ENCODE assay signal across 30 mouse cellular contexts in the genomic region with DNA sequence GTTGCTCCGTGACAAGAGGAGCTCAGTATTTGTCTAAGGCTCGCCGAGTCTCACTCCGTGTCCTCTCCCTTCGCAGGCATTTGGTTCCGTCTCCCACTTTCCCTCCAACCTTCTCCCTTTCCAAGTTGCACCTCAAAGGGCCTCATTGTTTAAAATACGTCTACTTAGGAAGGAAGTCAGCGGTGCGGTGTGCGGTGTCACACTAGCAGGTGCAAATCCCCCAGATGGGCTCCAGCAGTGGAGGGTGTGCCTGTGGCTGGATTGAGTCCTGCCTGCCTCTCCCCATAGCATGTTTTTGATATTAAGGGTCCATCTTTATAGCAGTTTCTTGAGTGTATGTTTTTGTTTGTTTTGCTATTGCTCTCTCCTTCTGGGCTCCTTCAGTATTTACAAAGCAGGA. TPM values are rescaled to one million over a fixed set of nuclear protein-coding genes. Genes with fewer than 3 reads are reported as not detected.
DNase-seq lines count a peak whose midpoint lies in the region; ATAC-seq lines count a peak whose summit lies in the region.
"Had no signal": no experiment of that assay in that cellular context is flagged by ENCODE, and none has a peak within 500 bp of the region (broad histone marks: within the 10 kb centered on the region; RNA-seq: fewer than 3 reads in every experiment).

No protein-coding gene starts in this region.

- no peak overlapping the region for H3K4me3 ChIP-seq in lung, embryonic 16.5 days (ENCODE audit: low read length)
- H3K4me3 ChIP-seq: embryonic facial prominence, embryonic 12.5 days; hindbrain, embryonic 13.5 days; liver, embryonic 12.5 days; myocyte; neural tube, embryonic 12.5 days had no signal

- peaks cover 52% of the 10 kb centered on the region for H3K4me1 ChIP-seq in lung, embryonic 16.5 days (replicated peaks; ENCODE audit: control insufficient read depth, insufficient read depth, low read length)

- H3K9ac ChIP-seq in lung, embryonic 16.5 days (ENCODE audit: low read length): no peak overlapping the region
- H3K9ac ChIP-seq: embryonic facial prominence, embryonic 12.5 days; hindbrain, embryonic 13.5 days; liver, embryonic 12.5 days; liver, postnatal 0 days; neural tube, embryonic 12.5 days had no signal

- intact Hi-C loops in heart, postnatal 14 days (cut with DNase I): no loop called here

- H3K4me2 ChIP-seq in lung, embryonic 16.5 days (ENCODE audit: low read depth, low read length): peak overlapping the region; percentile 23
- H3K4me2 ChIP-seq: embryonic facial prominence, embryonic 12.5 days; hindbrain, embryonic 13.5 days; liver, embryonic 12.5 days; midbrain, embryonic 11.5 days; neural tube, embryonic 12.5 days had no signal

- H3K9me3 ChIP-seq in lung, embryonic 16.5 days (ENCODE audit: control insufficient read depth, low read length): no peaks in the 10 kb centered on the region
- H3K9me3 ChIP-seq: embryonic facial prominence, embryonic 12.5 days; hindbrain, embryonic 13.5 days; liver, embryonic 12.5 days; neural tube, embryonic 12.5 days had no signal

- H3K36me3 ChIP-seq in lung, embryonic 16.5 days (ENCODE audit: control insufficient read depth, insufficient read depth, low read length): no peaks in the 10 kb centered on the region
- H3K36me3 ChIP-seq: embryonic facial prominence, embryonic 12.5 days; hindbrain, embryonic 13.5 days; liver, embryonic 12.5 days; neural tube, embryonic 12.5 days had no signal

- no peak for DNase-seq in lung, postnatal 10 days
- DNase-seq in thymus, postnatal 0 days (ENCODE audit: low spot score): peak; percentile 50
- DNase-seq in thymus, postnatal 4 days: peak; percentile 39
- no peak for DNase-seq in adipocyte (ENCODE audit: low spot score)
- no peak for DNase-seq in heart, postnatal 14 days
- DNase-seq: adrenal gland, adult 8-10 months; B cell, adult 2 months; cerebellum, adult 8-10 months; cerebellum, postnatal 25 days; gastrocnemius, postnatal 10 days; kidney, adult 9 months; kidney, postnatal 10 days; layer of hippocampus, postnatal 36 days; left cerebral cortex, postnatal 4 days; liver, postnatal 0 days; right cerebral cortex, postnatal 14 days had no signal

- WGBS in lung, embryonic 16.5 days: 32% methylated on average over 10 of the region's 10 CpGs

- peak; percentile 18; the same call in 1 of the 2 replicates for ATAC-seq in lung, embryonic 16.5 days (ENCODE audit: low read depth)
- peak; percentile 74 to 77 for ATAC-seq in hematopoietic stem cell, adult 5-6 weeks (replicated peaks in 1 of 2; ENCODE audit: insufficient read depth in 1 of 2, low FRiP score in 2 of 2, low TSS enrichment in 1 of 2, low read depth in 1 of 2, poor library complexity in 2 of 2, severe bottlenecking in 2 of 2)
- ATAC-seq: activated CD4-positive, CD25-positive, alpha-beta regulatory T cell, adult 4 months; forebrain, embryonic 16.5 days; intestine, embryonic 16.5 days; liver, embryonic 12.5 days; liver, postnatal 0 days; midbrain, embryonic 16.5 days had no signal

- H3K27ac ChIP-seq in lung, embryonic 16.5 days (ENCODE audit: low read length): peak overlapping the region; percentile 18
- H3K27ac ChIP-seq: embryonic facial prominence, embryonic 12.5 days; liver, embryonic 12.5 days; neural tube, embryonic 12.5 days had no signal

- H3K27me3 ChIP-seq in lung, embryonic 16.5 days (ENCODE audit: control insufficient read depth, insufficient read depth, low read depth, low read length): no peaks in the 10 kb centered on the region
- H3K27me3 ChIP-seq: CH12.LX; embryonic facial prominence, embryonic 12.5 days; hindbrain, embryonic 13.5 days; liver, embryonic 12.5 days; neural tube, embryonic 12.5 days had no signal

RNA-seq across cellular contexts. Expression of gene Limch1, which starts 56.6 kb away (rescaled TPM):
- 97.4 and 109 TPM in 2 replicates for polyA plus RNA-seq in lung, embryonic 16.5 days (2015; fragmentation: Nextera tagmentation; extraction: Ambion mirVana)
- total RNA-seq in hematopoietic stem cell, adult 5-6 weeks (2017): 0.30 and 0.63 TPM in 2 replicates
- 9.4 and 12.9 TPM in 2 replicates for polyA plus RNA-seq in thymus, postnatal 0 days (2015; fragmentation: Nextera tagmentation; extraction: Ambion mirVana)
- 100 to 1,000 TPM; 189 to 196 TPM for total RNA-seq in heart, postnatal 14 days (2021)
- total RNA-seq: granulocyte monocyte progenitor cell, adult 5-6 weeks had no signal

Comparison
In these comparisons a context has a peak if more than half of its experiments do, and no peak if none do; other contexts are left out.
1. DNase-seq: peak in thymus, postnatal 0 days (single experiment) and thymus, postnatal 4 days (single experiment); none in lung, postnatal 10 days (single experiment), adipocyte (single experiment) and heart, postnatal 14 days (0 of 2).
2. RNA of gene Limch1, which starts 56.6 kb away (total RNA-seq): 189 to 196 TPM in heart, postnatal 14 days; 0.30 to 0.63 TPM in hematopoietic stem cell, adult 5-6 weeks; every median in the first group is over 100 times any median in the second.